Mouse (Mus musculus) hindbrain, embryonic 16.5 days (tissue): Measurements from ENCODE around the gene Memo1. TPM values are rescaled to one million over a fixed set of nuclear protein-coding genes. Genes with fewer than 3 reads are reported as not detected.
"Not testable (repeated sequence)": the region's sequence is repeated elsewhere in the genome, so short reads cannot be mapped to it uniquely, and the experiment has no call there.

Experiments
- ATAC-seq: fragments of 200-750 bp; cut with Nextera tagmentation; 2 replicates; pipeline ENCODE4 v1.8.0; 2017; ENCODE audit warnings: moderate TSS enrichment, moderate library complexity
- H3K27ac ChIP-seq: fragments of 300-500 bp; sonication (generic); 2 replicates; pipeline ENCODE4 v1.5.1; 2014; ENCODE audit warnings: low read depth, mild to moderate bottlenecking, control low read depth, low read length, moderate library complexity
- H3K27me3 ChIP-seq: fragments of 300-500 bp; sonication (generic); replicated peaks from 2 replicates; pipeline ENCODE4 v1.6.1; 2014; ENCODE audit warnings: low read length; ENCODE audit not compliant: control insufficient read depth, insufficient read depth
- H3K36me3 ChIP-seq: fragments of 300-500 bp; sonication (generic); 2 replicates; pipeline ENCODE4 v1.6.1; 2014; ENCODE audit warnings: mild to moderate bottlenecking, low read length, moderate library complexity, mixed read lengths; ENCODE audit not compliant: control insufficient read depth, insufficient read depth
- H3K4me1 ChIP-seq: fragments of 300-500 bp; sonication (generic); 2 replicates; pipeline ENCODE4 v1.6.1; 2014; ENCODE audit warnings: low read depth, low read length; ENCODE audit not compliant: control insufficient read depth, insufficient read depth
- H3K4me2 ChIP-seq: fragments of 300-500 bp; sonication (generic); 2 replicates; pipeline ENCODE4 v1.6.1; 2014; ENCODE audit warnings: mild to moderate bottlenecking, low read length, control low read depth, moderate library complexity
- H3K4me3 ChIP-seq: fragments of 300-500 bp; sonication (generic); 2 replicates; pipeline ENCODE4 v1.5.1; 2014; ENCODE audit warnings: mild to moderate bottlenecking, low read length, control low read depth, moderate library complexity
- H3K9ac ChIP-seq: fragments of 300-500 bp; sonication (generic); 2 replicates; pipeline ENCODE4 v1.6.1; 2014; ENCODE audit warnings: low read depth, mild to moderate bottlenecking, control low read depth, low read length, moderate library complexity
- H3K9me3 ChIP-seq: fragments of 300-500 bp; sonication (generic); 2 replicates; pipeline ENCODE4 v1.6.1; 2014; ENCODE audit warnings: mild to moderate bottlenecking, low read length, moderate library complexity; ENCODE audit not compliant: control insufficient read depth
- WGBS: fragments of 180-500 bp; shearing (Covaris S2); extraction: QIAGEN DNeasy Blood & Tissue Kit; methylation state at CpG from one replicate; pipeline ENCODE4 v1.1.7; 2014; 5-methylcytosine and 5-hydroxymethylcytosine counted together
- polyA plus RNA-seq: library from polyadenylated mRNA; unstranded; fragments of >200 nt; fragmentation: Nextera tagmentation; extraction: Ambion mirVana; gene quantifications from 2 replicates; pipeline ENCODE4 v1.2.1, GENCODE M21; 2015

Memo1 gene
- polyA plus RNA-seq, 1 experiment from 2014 or later = 52.9 TPM

DNA sequence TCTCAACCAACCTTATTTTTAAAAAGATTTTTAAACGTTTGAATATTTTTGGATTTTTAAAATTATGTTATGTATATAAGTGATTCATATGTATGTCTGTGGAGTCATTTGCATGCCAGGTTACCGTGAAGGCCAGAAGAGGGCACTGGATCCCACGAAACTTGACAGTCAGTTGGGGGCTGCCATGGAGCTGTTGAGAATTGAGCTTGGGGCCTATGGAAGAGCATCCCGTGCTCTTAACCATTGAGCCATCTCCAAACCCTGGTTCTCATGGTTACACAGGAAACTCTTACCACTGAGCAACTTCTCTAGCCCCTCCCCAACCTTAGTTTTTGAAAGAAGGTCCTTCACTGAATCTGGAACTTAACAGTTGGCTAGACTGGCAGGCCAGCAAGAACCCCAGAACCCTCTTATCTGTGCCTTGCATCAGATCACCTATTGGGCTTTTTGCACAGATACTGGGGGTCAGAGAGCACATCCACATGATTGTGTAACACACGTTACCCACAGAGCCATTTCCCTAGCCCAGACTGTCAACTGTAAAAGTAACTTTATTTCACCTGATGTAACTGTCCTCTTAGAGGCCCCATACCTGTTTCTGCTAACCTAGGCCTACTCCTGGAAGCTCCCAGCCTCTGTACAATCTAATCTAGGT lies 27.2 kb upstream of the Memo1 start:
- 49% methylated on average over 5 of the region's 5 CpGs for WGBS
- no peaks in the 10 kb centered on the region for H3K4me1 ChIP-seq
- no peaks in the 10 kb centered on the region for H3K36me3 ChIP-seq
- H3K4me2 ChIP-seq = no peak overlapping the region
- ATAC-seq = no peak
- no peaks in the 10 kb centered on the region for H3K27me3 ChIP-seq
- H3K9ac ChIP-seq = no peak overlapping the region
- H3K27ac ChIP-seq = no peak overlapping the region
- H3K4me3 ChIP-seq = no peak overlapping the region
- no peaks in the 10 kb centered on the region for H3K9me3 ChIP-seq

DNA sequence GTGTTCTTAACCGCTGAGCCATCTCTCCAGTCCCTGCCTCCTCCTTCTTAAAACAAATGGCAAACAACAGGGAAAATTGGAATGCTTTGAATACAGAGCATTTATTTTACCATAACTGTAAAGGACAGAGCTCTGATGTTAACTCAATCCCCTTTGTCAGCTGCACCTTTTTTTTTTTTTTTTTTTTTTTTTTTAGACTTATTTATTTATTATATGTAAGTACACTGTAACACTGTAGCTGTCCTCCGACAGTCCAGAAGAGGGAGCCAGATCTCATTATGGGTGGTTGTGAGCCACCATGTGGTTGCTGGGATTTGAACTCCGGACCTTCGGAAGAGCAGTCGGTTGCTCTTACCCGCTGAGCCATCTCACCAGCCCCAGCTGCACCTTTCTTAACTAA lies 23.4 kb upstream of the Memo1 start:
- Histone ChIP-seq H3K27me3 (no peaks in the 10 kb centered on the region), H3K27ac (no peak overlapping the region), H3K4me1 (peaks cover 9% of the 10 kb centered on the region), H3K9me3 (no peaks in the 10 kb centered on the region), H3K9ac (no peak overlapping the region), H3K4me3 (no peak overlapping the region), H3K36me3 (no peaks in the 10 kb centered on the region), H3K4me2 (no peak overlapping the region)
- WGBS = 91% methylated on average over 6 of the region's 6 CpGs
- no peak for ATAC-seq

DNA sequence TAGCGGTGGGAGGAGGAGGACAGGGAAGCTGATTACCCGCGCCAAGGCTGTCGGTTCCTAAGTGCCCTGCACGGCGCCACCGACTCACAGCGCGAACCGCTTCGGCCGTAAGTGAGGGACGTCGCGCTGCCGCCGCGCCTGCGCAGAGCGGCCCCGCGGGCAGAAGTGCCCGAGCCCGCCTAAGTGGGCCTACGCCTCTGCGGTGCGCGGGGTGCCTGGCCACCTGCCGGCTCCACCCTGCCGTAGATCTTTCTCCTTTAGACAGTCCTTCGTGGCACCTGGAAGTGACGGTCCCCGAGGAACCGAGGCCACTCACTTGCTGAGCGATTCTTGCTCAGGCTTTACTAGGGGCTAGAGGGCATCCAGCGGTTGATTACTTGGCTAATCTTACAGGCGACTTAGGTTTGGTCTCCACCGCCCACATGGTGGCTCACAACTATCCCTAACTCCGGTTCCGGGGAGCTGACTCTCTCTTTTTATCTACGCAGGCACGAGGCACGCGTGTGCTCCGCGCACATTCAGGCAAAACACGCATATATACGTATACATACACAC lies 21.1 kb upstream of the Memo1 start:
- H3K4me3 ChIP-seq = peak overlapping the region; percentile 86
- H3K27ac ChIP-seq = peak overlapping the region; percentile 86
- H3K9ac ChIP-seq = peak overlapping the region; percentile 87
- peaks cover 9% of the 10 kb centered on the region for H3K4me1 ChIP-seq
- no peaks in the 10 kb centered on the region for H3K27me3 ChIP-seq
- under 1% methylated on average over 44 of the region's 48 CpGs for WGBS
- H3K9me3 ChIP-seq = no peaks in the 10 kb centered on the region
- 0 out of 2 replicates have a peak, but pooled peaks cover under 1% of the 10 kb centered on the region for H3K36me3 ChIP-seq
- ATAC-seq = peak; percentile 96
- peak overlapping the region; percentile 75 for H3K4me2 ChIP-seq

DNA sequence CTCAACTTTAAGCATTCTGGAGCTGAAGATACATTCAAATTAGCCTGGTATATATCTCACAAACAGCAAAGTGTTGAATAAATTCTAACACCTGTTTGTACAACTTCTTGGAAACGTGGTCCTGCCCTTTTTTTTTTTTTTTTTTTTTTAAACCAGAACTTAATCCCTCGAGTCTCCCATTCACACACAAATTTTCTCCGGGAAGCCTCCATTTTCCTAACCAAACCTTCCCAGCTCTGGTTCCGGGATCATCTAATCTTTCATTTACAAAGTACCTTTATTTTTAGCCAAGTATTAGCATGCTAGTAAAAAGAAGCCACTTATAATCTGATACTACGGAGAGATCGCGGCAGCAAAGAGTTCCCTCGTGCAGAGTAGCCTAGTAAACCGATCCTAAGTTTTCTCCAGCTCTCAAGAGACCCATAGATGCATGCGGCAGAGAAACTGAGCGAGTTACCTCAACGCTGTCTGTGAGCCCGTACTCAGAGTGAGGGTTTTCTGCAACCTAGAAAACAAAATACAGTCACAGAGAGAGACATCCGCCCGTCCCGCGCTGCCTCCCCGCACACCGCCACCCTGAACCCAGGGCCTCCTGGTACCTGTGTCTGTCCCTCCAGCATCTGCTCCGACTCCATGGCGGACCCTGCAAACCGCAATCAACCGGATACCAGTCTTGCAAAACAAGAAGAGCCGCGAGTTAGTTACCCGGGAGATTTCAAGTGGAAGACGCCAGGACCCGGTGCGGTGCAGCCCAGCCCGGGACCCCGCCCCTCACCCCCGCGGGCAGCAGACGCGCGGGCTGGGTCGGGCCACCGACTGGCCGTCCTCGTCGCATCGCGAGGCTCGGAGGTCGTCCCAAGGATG lies 20.4 kb upstream of the Memo1 start:
- H3K9me3 ChIP-seq = no peaks in the 10 kb centered on the region
- peak overlapping the region; percentile 75 for H3K4me2 ChIP-seq
- H3K36me3 ChIP-seq = 0 out of 2 replicates have a peak, but pooled peaks cover 2% of the 10 kb centered on the region
- under 1% methylated on average over 45 of the region's 45 CpGs for WGBS
- peak overlapping the region; percentile 86 for H3K4me3 ChIP-seq
- H3K27ac ChIP-seq = peak overlapping the region; percentile 86
- no peaks in the 10 kb centered on the region for H3K27me3 ChIP-seq
- H3K4me1 ChIP-seq = peaks cover 9% of the 10 kb centered on the region
- ATAC-seq = peak; percentile 90
- peak overlapping the region; percentile 87 for H3K9ac ChIP-seq

DNA sequence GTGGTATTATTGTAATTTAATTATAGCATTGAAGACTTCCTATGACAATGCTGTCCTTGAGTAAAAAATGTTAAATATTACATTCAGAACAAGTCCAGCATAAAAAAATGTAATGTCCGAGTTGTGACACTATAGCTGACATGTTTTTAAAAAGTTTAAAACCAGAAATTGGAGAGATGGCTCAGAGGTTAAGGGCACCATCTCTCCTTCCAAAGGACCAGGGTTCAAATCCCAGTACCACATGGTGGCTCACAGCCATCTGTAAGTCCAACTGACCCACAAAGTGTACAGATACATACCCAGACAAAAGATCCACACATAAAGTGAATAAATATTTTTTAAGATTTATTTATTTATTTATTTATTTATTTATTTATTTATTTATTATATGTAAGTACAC lies 10.7 kb upstream of the Memo1 start:
- 96% methylated on average over 1 of the region's 1 CpGs for WGBS
- Histone ChIP-seq H3K9me3 (no peaks in the 10 kb centered on the region), H3K36me3 (peaks cover 10% of the 10 kb centered on the region; the same call in 1 of the 2 replicates)

DNA sequence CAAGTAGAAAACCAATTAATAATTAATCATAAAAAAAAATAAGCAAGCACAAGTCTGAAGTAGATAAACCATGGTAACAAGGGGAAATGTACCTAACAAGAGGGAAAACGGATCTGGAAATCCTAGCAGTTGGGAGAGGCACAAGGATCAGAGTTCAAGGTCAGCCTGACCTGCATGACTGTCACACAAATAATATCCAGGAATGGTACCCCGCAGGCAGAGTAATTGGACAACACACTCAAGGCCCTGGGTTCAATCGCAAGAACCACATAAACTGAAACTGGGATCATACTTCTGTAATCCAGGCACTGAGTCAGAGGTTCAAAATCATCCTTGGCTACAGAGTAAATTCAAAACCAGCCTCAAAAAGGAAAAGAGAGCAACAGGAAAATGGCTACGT lies 10.3 kb upstream of the Memo1 start:
- WGBS = 95% methylated on average over 4 of the region's 4 CpGs
- Histone ChIP-seq H3K36me3 (peaks cover 10% of the 10 kb centered on the region; the same call in 1 of the 2 replicates), H3K4me2 (no peak overlapping the region)

More for the DNA sequence above, 10.7 kb upstream of the Memo1 start:
- Histone ChIP-seq H3K4me3 (no peak overlapping the region), H3K9ac (no peak overlapping the region), H3K4me2 (no peak overlapping the region), H3K4me1 (no peaks in the 10 kb centered on the region), H3K27ac (no peak overlapping the region), H3K27me3 (no peaks in the 10 kb centered on the region)
- no peak for ATAC-seq

DNA sequence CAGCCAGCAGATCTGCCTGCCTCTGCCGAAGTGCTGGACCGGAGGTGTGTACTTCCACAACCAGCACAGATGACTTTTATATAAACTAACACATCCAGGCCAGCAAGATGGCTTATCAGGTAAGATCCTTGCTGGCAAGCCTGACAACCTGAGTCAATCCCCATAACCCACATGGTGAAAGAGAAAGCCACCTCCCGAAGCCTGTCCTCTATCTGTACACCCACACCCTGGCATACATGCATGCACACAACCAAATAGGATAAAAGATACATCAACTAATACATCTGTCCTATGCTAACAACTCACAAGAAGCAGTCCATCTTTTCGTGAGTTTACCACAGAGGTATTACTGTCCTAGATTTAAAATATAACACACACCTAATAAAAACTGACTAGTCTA lies 8.7 kb upstream of the Memo1 start:
- no peaks in the 10 kb centered on the region for H3K27me3 ChIP-seq
- H3K4me1 ChIP-seq = no peaks in the 10 kb centered on the region
- no peak overlapping the region for H3K4me3 ChIP-seq
- H3K27ac ChIP-seq = no peak overlapping the region
- ATAC-seq = no peak
- 97% methylated on average over 4 of the region's 4 CpGs for WGBS
- H3K36me3 ChIP-seq = peaks cover 10% of the 10 kb centered on the region; the same call in 1 of the 2 replicates
- H3K9me3 ChIP-seq = no peaks in the 10 kb centered on the region
- H3K9ac ChIP-seq = no peak overlapping the region
- no peak overlapping the region for H3K4me2 ChIP-seq

More for the DNA sequence above, 10.3 kb upstream of the Memo1 start:
- H3K9ac ChIP-seq = no peak overlapping the region
- no peak overlapping the region for H3K4me3 ChIP-seq
- no peak overlapping the region for H3K27ac ChIP-seq
- no peak for ATAC-seq
- H3K9me3 ChIP-seq = no peaks in the 10 kb centered on the region
- no peaks in the 10 kb centered on the region for H3K4me1 ChIP-seq
- no peaks in the 10 kb centered on the region for H3K27me3 ChIP-seq

DNA sequence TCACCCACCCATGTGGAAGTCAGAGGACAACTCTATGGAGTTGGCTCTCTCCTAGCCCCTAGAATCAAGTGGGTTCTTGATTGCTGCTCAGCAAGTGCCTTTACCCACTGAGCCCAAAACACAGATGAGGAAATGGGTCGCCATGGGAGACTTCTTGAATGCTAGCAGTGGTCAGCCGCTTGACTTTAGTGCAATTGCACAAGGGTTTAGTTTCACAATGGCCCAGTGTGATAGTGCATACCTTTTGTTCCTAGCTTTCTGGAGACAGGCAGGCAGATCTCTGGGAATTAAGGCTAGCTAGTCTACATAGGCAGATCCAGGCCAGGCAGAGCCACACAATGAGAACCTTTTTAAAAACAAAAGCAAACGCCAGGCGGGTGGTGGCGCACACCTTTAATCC lies 4.8 kb upstream of the Memo1 start:
- no peak for ATAC-seq
- H3K9ac ChIP-seq = no peak overlapping the region
- H3K9me3 ChIP-seq = no peaks in the 10 kb centered on the region
- H3K4me1 ChIP-seq = no peaks in the 10 kb centered on the region
- 88% methylated on average over 5 of the region's 5 CpGs for WGBS
- peaks cover 4% of the 10 kb centered on the region; the same call in 1 of the 2 replicates for H3K36me3 ChIP-seq
- H3K27me3 ChIP-seq = no peaks in the 10 kb centered on the region
- no peak overlapping the region for H3K4me3 ChIP-seq
- no peak overlapping the region for H3K4me2 ChIP-seq
- H3K27ac ChIP-seq = no peak overlapping the region

DNA sequence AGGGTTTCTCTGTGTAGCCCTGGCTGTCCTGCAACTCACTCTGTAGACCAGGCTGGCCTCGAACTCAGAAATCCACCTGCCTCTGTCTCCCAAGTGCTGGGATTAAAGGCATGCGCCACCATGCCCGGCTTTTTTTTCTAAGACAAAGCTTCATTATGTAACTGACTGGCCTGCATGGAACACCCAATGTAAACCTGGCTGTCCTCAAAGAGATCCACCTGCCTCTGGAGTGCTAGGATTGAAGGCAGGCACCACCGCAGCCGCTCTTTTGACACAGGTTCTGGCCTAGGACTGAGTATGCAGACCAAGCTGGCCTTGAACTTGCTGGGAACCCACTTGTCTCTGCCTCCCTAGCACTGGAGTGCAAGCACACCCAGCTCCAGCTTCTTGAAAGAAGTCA lies 1.7 kb upstream of the Memo1 start:
- not testable (repeated sequence) for ATAC-seq, H3K4me3 ChIP-seq, H3K4me1 ChIP-seq, H3K9me3 ChIP-seq, H3K36me3 ChIP-seq, H3K27ac ChIP-seq, H3K9ac ChIP-seq, H3K27me3 ChIP-seq, H3K4me2 ChIP-seq
- WGBS = 93% methylated on average over 5 of the region's 5 CpGs
